8 mouse cellular contexts compared by ENCODE assay signal in the genomic region with DNA sequence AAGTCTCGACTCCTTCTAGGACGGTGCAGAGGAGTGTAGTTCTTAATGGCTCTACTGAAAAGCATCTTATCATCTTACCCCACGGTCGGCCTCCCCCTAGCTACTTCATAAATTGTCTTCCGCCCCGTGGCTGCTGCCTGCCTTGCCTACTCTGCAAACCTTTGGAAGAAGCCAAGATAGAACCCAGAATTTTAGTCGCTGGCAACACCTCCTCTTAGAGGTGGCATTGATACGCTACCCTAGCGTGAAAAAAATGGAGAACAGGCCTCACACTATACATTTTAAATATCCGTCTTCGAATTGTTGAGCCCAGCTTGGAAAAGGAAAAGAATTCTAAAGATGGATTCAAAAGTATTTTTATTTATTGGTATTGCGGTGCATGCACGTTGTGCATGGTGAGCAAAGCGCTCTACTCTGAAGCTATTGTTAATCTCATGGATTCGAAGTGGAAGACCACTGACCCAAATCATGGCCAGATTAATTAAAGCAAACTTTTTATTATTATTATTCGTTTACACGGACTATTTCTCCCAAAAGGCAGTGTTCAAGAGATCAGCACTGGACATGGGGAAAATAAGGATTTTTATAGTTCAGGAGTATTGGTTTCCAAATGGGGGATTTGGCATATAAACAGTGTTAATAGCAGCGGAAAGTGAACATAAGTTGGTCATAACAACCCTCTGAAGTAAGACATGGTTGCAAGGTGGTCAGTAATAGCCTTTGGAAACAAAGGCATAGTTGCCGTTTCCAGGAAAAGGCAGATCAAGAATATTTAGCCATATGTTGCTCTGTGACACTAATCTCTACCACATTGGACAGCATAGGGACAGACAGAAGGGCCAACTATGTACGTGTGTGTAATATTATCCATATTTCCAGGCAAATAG. TPM values are rescaled to one million over a fixed set of nuclear protein-coding genes. Genes with fewer than 3 reads are reported as not detected.
DNase-seq lines count a peak whose midpoint lies in the region; ATAC-seq and TF ChIP-seq lines count a peak whose summit lies in the region.

No protein-coding gene starts in this region.

- no peaks in the 10 kb centered on the region for H3K4me1 ChIP-seq in cerebellum, adult 2 months (ENCODE audit: control insufficient read depth, insufficient read depth, low read length)
- H3K4me1 ChIP-seq in testis, adult 2 months (ENCODE audit: control insufficient read depth, insufficient read depth, low read length): peaks cover 3% of the 10 kb centered on the region; the same call in 1 of the 2 replicates
- peaks cover 55% of the 10 kb centered on the region for H3K4me1 ChIP-seq in liver, embryonic 13.5 days (replicated peaks)

- ATAC-seq in cerebellum, adult (ENCODE audit: insufficient number of reproducible peaks, low FRiP score, low TSS enrichment): no peak
- ATAC-seq in liver, embryonic 13.5 days (ENCODE audit: low read depth): no peak

- H3K4me2 ChIP-seq in liver, embryonic 13.5 days: peak overlapping the region; percentile 86

- TF ChIP-seq CTCF in cerebellum, adult 2 months (IDR thresholded peaks at IDR 0.05; ENCODE audit: borderline replicate concordance, insufficient read depth, low read depth, low read length): no peak
- TF ChIP-seq CTCF in testis, adult 2 months (IDR thresholded peaks at IDR 0.05; ENCODE audit: control insufficient read depth, insufficient read depth, insufficient replicate concordance, low read depth, low read length): no peak

- H3K9me3 ChIP-seq in liver, embryonic 13.5 days (replicated peaks): no peaks in the 10 kb centered on the region

- no peaks in the 10 kb centered on the region for H3K36me3 ChIP-seq in testis, adult 2 months (ENCODE audit: control insufficient read depth, insufficient read depth, low read length)
- H3K36me3 ChIP-seq in liver, embryonic 13.5 days: peaks cover 31% of the 10 kb centered on the region

- TF ChIP-seq POLR2A in cerebellum, adult 2 months (IDR thresholded peaks at IDR 0.05; ENCODE audit: borderline replicate concordance, insufficient read depth, low read length): no peak
- no peak for TF ChIP-seq POLR2A in testis, adult 2 months (IDR thresholded peaks at IDR 0.05; ENCODE audit: control insufficient read depth, low read depth, low read length)

- no peaks in the 10 kb centered on the region for H3K27me3 ChIP-seq in cerebellum, adult 2 months (ENCODE audit: control insufficient read depth, insufficient read depth, low read length)
- no peaks in the 10 kb centered on the region for H3K27me3 ChIP-seq in testis, adult 2 months (ENCODE audit: control insufficient read depth, insufficient read depth, low read length)
- H3K27me3 ChIP-seq in liver, embryonic 13.5 days: no peaks in the 10 kb centered on the region

- no peak for DNase-seq in cerebellum, adult 2 months
- DNase-seq in testis, postnatal 10 days (ENCODE audit: low spot score): no peak
- DNase-seq in liver, embryonic 13.5 days: no peak
- no peak for DNase-seq in right cerebral cortex, postnatal 10 days (ENCODE audit: low spot score in 2 of 2)
- DNase-seq in cerebellum, postnatal 4 days (ENCODE audit: low spot score in 2 of 2): no peak
- DNase-seq in frontal cortex, postnatal 10 days (ENCODE audit: low spot score in 2 of 2): no peak

- H3K27ac ChIP-seq in cerebellum, adult 2 months (ENCODE audit: insufficient read depth, low read length): 0 out of 2 replicates have a peak overlapping the region, but pooled peaks have one; percentile 4
- H3K27ac ChIP-seq in testis, adult 2 months (ENCODE audit: control insufficient read depth, insufficient read depth, low read depth, low read length): peak overlapping the region; percentile 88
- peak overlapping the region; percentile 96 for H3K27ac ChIP-seq in liver, embryonic 13.5 days

- H3K4me3 ChIP-seq in cerebellum, adult 2 months (replicated peaks; ENCODE audit: insufficient read depth, low read depth, low read length): peak overlapping the region; percentile 86
- H3K4me3 ChIP-seq in testis, adult 2 months (ENCODE audit: control insufficient read depth, low read depth, low read length): peak overlapping the region; percentile 96
- peak overlapping the region; percentile 93 for H3K4me3 ChIP-seq in liver, embryonic 13.5 days (replicated peaks)

- H3K9ac ChIP-seq in liver, embryonic 13.5 days: peak overlapping the region; percentile 95

- 3% methylated on average over 20 of the region's 20 CpGs for WGBS in cerebellum, adult 2 months
- WGBS in liver, embryonic 13.5 days (ENCODE audit: insufficient replicate concordance): 5% methylated on average over 20 of the region's 20 CpGs

RNA-seq across cellular contexts. Expression of a gene that starts 0.6 kb away (rescaled TPM):
- polyA plus RNA-seq in cerebellum, adult 2 months (2012; rRNA removed): 9.7 and 10.5 TPM in 2 replicates
- 3.1 and 3.4 TPM in 2 replicates for polyA plus RNA-seq in testis, adult 2 months (2012; rRNA removed)
- polyA plus RNA-seq in liver, embryonic 13.5 days (2015; fragmentation: Nextera tagmentation; extraction: Ambion mirVana): 23.0 and 23.3 TPM in 2 replicates

RNA-seq across cellular contexts. Expression of a gene that starts 0.7 kb away (rescaled TPM):
- 113 and 132 TPM in 2 replicates for polyA plus RNA-seq in cerebellum, adult 2 months (2012; rRNA removed)
- polyA plus RNA-seq in testis, adult 2 months (2012; rRNA removed): 19.0 and 19.2 TPM in 2 replicates
- 89.2 and 103 TPM in 2 replicates for polyA plus RNA-seq in liver, embryonic 13.5 days (2015; fragmentation: Nextera tagmentation; extraction: Ambion mirVana)

Comparison
In these comparisons a context has a peak if more than half of its experiments do, and no peak if none do; other contexts are left out.
1. H3K27ac ChIP-seq: peak in every context shown above with its lines; median percentile 96 in liver, embryonic 13.5 days; 88 in testis, adult 2 months; 4 in cerebellum, adult 2 months.